ENCODE assay signal across 22 mouse cellular contexts in genomic region chr1:118663062-118663461, GRCm38 (mm10). TPM values are rescaled to one million over a fixed set of nuclear protein-coding genes. Genes with fewer than 3 reads are reported as not detected.
"Had no signal": no experiment of that assay in that cellular context is flagged by ENCODE, and none has a peak within 500 bp of the region (broad histone marks: within the 10 kb centered on the region; RNA-seq: fewer than 3 reads in every experiment).

No protein-coding gene starts in this region.

- ATAC-seq: lung, postnatal 0 days; midbrain, embryonic 13.5 days; midbrain, embryonic 15.5 days had no signal

- H3K4me2 ChIP-seq: lung, embryonic 15.5 days; midbrain, embryonic 11.5 days; midbrain, embryonic 13.5 days; midbrain, embryonic 15.5 days; neural tube, embryonic 13.5 days; neural tube, embryonic 15.5 days had no signal

- H3K36me3 ChIP-seq: lung, embryonic 15.5 days; midbrain, embryonic 13.5 days; midbrain, embryonic 15.5 days; neural tube, embryonic 13.5 days; neural tube, embryonic 15.5 days had no signal

- H3K4me1 ChIP-seq: midbrain, embryonic 13.5 days; midbrain, embryonic 15.5 days; neural tube, embryonic 13.5 days; neural tube, embryonic 15.5 days had no signal

- H3K9ac ChIP-seq: lung, embryonic 15.5 days; midbrain, embryonic 13.5 days; midbrain, embryonic 15.5 days; neural tube, embryonic 13.5 days; neural tube, embryonic 15.5 days had no signal

- DNase-seq: lung, adult 2 months; lung, postnatal 14 days; lung, postnatal 36 days; retina, postnatal 1 day; right cerebral cortex, adult 18-20 months; right cerebral cortex, postnatal 25 days; right cerebral cortex, postnatal 4 days; spleen, adult 18-20 months; thymus, adult 18-20 months; thymus, postnatal 14 days; thymus, postnatal 36 days had no signal

- H3K27ac ChIP-seq: lung, embryonic 15.5 days; macrophage; midbrain, embryonic 13.5 days; midbrain, embryonic 15.5 days; neural tube, embryonic 13.5 days; neural tube, embryonic 15.5 days had no signal

- H3K9me3 ChIP-seq: lung, embryonic 15.5 days; megakaryocyte, embryonic 14.5 days; midbrain, embryonic 13.5 days; midbrain, embryonic 15.5 days; neural tube, embryonic 13.5 days; neural tube, embryonic 15.5 days had no signal

- H3K4me3 ChIP-seq: lung, embryonic 15.5 days; megakaryocyte, embryonic 14.5 days; midbrain, embryonic 13.5 days; midbrain, embryonic 15.5 days; neural tube, embryonic 13.5 days; neural tube, embryonic 15.5 days had no signal

- H3K27me3 ChIP-seq: lung, embryonic 15.5 days; midbrain, embryonic 13.5 days; midbrain, embryonic 15.5 days; neural tube, embryonic 13.5 days; neural tube, embryonic 15.5 days had no signal

RNA-seq across cellular contexts. Expression of gene Tfcp2l1, which starts 35.3 kb away (rescaled TPM):
- total RNA-seq: megakaryocyte progenitor cell, adult 5-6 weeks; monocyte, adult 5-6 weeks had no signal
